Mouse (Mus musculus) gastrocnemius, adult 2 months (tissue): ENCODE data around the gene Tsga10ip. TPM values are rescaled to one million over a fixed set of nuclear protein-coding genes. Genes with fewer than 3 reads are reported as not detected.

ENCODE experiments used
- DNase-seq: peaks from one replicate; pipeline ENCODE4 v3.0.0; 2022
- H3K27ac ChIP-seq: fragments of 200-600 bp; 2 replicates; pipeline ENCODE4 v1.8.1; 2022; ENCODE audit warnings: mild to moderate bottlenecking
- H3K4me3 ChIP-seq: fragments of 200-600 bp; 2 replicates; pipeline ENCODE4 v1.8.1; 2022; ENCODE audit warnings: mild to moderate bottlenecking, moderate library complexity
- CTCF ChIP-seq: fragments of 200-600 bp; IDR thresholded peaks from 2 replicates; pipeline ENCODE4 v1.8.1; 2022; ENCODE audit warnings: antibody characterized with exemption, mild to moderate bottlenecking, moderate library complexity
- intact Hi-C: fragments of 180-260 bp; cut with DNase I; formaldehyde crosslinking; loops from one replicate; pipeline ENCODE4 v1.15.1; 2025
- total RNA-seq, 2 experiments: library from RNA; stranded (reverse); gene quantifications; 2 replicates each; pipeline ENCODE4 v1.2.3; 2021

Tsga10ip gene
- total RNA-seq, 2 experiments from 2014 or later = 1.3 to 2.7 TPM

DNA sequence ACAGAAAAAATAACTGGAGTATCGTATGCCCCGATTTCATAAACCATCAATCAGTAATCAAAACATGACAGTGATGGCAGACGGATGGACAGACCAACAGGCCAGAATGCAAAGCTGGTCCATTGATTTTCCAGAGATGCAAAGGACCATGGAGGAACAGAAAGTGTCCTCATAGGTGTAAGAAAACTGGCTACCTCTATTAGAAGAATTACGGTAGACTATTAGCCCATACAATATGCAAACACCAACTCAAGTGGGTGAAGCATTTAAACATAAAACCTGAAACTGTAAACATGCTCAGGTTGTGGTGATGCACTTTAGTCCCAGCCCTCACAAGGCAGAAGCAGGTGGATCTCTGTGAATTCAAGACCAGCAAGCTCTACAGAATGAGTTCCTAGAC lies 7.0 kb downstream of the Tsga10ip start:
- no peak overlapping the region for H3K27ac ChIP-seq
- no peak overlapping the region for H3K4me3 ChIP-seq
- TF ChIP-seq CTCF = no peak
- intact Hi-C loops = no loop called here
- no peak for DNase-seq

DNA sequence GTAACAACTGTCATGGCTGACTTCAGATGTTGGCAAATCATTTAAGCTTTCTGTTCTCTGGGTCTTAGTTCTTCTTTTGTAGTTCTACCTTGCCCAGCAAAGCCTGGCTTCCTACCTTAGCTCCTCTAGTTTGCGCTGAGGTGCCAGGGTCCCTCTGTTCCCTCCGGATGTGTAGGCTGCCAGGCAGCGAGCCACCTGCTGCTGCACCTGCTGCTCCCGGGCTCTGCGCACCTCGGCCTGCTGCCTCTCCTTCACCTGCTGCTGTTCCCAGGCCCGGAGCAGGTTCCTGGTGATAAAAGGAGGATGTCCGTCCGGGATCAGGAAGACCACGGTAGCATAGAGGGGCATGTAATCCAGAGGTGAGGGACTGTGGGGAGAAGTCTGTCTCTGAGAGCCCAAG lies 8.2 kb downstream of the Tsga10ip start:
- H3K4me3 ChIP-seq = no peak overlapping the region
- TF ChIP-seq CTCF = no peak
- intact Hi-C loops = no loop called here
- H3K27ac ChIP-seq = no peak overlapping the region
- DNase-seq = no peak

DNA sequence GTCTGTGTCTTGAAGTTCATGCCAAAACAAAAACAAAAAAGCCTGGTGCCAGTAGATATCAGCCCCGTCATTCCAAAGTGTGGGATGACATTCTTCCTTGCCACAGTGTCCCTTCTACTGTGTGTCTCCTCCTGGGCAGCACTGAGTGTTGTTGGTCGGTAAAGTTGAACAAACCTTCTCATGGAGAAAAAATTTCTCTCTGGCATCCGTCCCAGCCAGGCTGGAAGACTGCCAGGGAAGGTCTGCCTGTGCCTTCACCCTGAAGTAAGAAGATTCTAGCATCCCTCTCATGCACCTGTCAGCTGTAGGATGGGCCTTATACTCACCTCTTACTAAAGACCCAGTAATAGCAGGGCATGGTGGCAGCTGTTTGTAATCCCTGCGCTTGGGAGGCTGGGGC lies 9.4 kb downstream of the Tsga10ip start:
- intact Hi-C loops = no loop called here
- Histone ChIP-seq H3K4me3 (no peak overlapping the region), H3K27ac (no peak overlapping the region)
- DNase-seq = no peak
- no peak for TF ChIP-seq CTCF

- intact Hi-C loops = no loop called here
- no peak for DNase-seq
- TF ChIP-seq CTCF = no peak
- peak overlapping the region; percentile 94; the same call in 1 of the 2 replicates for H3K27ac ChIP-seq
- peak overlapping the region; percentile 86 for H3K4me3 ChIP-seq
Observed at GRCm38 (mm10) chr19:5390416-5390815, 11.9 kb downstream of the Tsga10ip start.

- no peak for DNase-seq
- H3K27ac ChIP-seq = peak overlapping the region; percentile 94
- no peak for TF ChIP-seq CTCF
- intact Hi-C loops = no loop called here
- peak overlapping the region; percentile 86 for H3K4me3 ChIP-seq
Observed at GRCm38 (mm10) chr19:5389647-5390046, 12.7 kb downstream of the Tsga10ip start.

DNA sequence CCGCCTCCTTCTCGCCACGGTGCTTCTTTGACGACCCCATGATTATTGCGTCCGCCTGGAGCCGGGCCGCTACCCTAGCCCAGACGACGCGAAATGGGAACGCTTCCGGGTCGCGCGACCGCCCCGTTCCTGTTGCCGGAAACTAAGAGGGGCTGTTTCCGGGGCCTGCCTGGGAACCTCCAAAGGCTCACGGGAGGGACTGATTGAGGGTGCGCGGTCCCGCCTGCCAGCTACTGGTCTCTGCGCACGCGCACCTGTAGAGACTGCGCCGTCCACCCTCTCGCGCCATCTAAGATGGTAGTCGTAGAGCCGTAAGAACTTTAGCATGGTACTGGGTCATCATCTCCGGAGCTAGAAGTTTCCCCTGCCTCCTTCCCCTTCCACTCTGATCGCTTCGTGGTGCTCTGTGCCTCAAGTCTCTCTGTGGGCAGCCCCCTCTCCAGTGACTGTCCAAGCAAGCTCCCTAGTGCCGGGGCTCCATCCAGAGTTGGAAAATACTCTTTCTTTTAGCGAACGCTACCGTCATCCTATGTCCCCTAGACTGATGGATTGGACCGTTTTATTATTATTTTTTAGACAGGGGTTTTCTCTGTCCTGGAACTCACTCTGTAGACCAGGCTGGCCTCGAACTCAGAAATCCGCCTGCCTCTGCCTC lies 13.6 kb downstream of the Tsga10ip start, which contains the start of gene Sart1:
Sart1 (minus strand) TSS at position 116 of the 655 bp plus-strand sequence.
- Histone ChIP-seq H3K4me3 (peak within 1 kb of the TSS; percentile 86), H3K27ac (peak within 1 kb of the TSS; percentile 94)
- no peak for TF ChIP-seq CTCF
- DNase-seq = peak; percentile 98
- intact Hi-C loops = loop anchor here (1.0 kb wide), 1 partner anchor 22 kb away; the partner anchor contains the start of gene Eif1ad

GRCm38 (mm10) chr19:5388011-5388441 lies 14.3 kb downstream of the Tsga10ip start:
- intact Hi-C loops = loop anchor here (1.0 kb wide), 1 partner anchor 22 kb away; the partner anchor contains the start of gene Eif1ad
- Histone ChIP-seq H3K4me3 (peak overlapping the region; percentile 86), H3K27ac (peak overlapping the region; percentile 94)
- TF ChIP-seq CTCF = no peak
- DNase-seq = peak; percentile 47

DNA sequence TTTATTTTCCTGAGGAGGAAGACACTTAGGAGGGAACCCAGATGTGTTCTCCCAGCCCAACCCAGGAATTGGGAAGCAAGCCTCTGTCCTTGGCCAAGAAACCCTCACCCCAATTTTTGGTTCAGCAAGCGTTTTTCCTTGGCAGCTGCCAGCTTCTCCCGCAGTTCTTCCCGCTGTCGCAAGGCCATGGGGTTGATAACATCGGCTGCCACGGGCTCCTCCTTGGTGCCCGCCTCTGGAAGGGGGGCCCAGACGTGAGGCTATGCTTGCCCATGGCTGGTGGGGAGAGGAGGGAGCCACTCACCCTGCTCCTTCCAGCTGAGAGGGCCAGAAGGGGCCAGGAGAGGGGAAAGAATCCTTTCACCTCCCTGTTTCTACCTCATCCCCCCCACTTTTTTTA lies 17.6 kb downstream of the Tsga10ip start:
- no peak for TF ChIP-seq CTCF
- DNase-seq = no peak
- intact Hi-C loops = no loop called here
- Histone ChIP-seq H3K27ac (no peak overlapping the region), H3K4me3 (no peak overlapping the region)

GRCm38 (mm10) chr19:5383326-5383725 lies 19.0 kb downstream of the Tsga10ip start:
- H3K4me3 ChIP-seq = no peak overlapping the region
- intact Hi-C loops = no loop called here
- no peak for DNase-seq
- no peak overlapping the region for H3K27ac ChIP-seq
- TF ChIP-seq CTCF = no peak

DNA sequence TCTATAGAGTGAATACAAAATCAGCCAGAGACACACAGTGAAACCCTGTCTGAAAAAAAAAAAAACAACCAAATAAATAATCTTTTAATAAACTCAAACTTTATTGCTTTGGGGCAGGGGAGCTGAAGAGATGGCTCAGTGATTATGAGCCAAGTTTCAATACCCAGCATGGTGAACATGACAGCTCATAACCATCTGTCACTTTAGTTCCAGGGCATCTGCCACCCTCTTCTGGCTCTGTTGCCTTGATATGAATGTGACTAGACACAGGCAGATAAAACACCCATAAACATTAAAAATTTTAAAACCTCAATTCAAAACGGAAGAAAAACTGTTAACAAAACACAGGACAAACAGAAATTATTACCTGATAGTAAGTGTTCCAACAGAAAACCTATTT lies 24.9 kb downstream of the Tsga10ip start:
- no peak overlapping the region for H3K4me3 ChIP-seq
- no peak for TF ChIP-seq CTCF
- DNase-seq = no peak
- no peak overlapping the region for H3K27ac ChIP-seq
- intact Hi-C loops = no loop called here

GRCm38 (mm10) chr19:5374748-5375147 lies 27.6 kb downstream of the Tsga10ip start:
- no peak for DNase-seq
- Histone ChIP-seq H3K27ac (no peak overlapping the region), H3K4me3 (no peak overlapping the region)
- intact Hi-C loops = no loop called here
- TF ChIP-seq CTCF = no peak

GRCm38 (mm10) chr19:5374177-5374576 lies 28.1 kb downstream of the Tsga10ip start:
- Histone ChIP-seq H3K27ac (no peak overlapping the region), H3K4me3 (no peak overlapping the region)
- intact Hi-C loops = no loop called here
- no peak for DNase-seq
- no peak for TF ChIP-seq CTCF

DNA sequence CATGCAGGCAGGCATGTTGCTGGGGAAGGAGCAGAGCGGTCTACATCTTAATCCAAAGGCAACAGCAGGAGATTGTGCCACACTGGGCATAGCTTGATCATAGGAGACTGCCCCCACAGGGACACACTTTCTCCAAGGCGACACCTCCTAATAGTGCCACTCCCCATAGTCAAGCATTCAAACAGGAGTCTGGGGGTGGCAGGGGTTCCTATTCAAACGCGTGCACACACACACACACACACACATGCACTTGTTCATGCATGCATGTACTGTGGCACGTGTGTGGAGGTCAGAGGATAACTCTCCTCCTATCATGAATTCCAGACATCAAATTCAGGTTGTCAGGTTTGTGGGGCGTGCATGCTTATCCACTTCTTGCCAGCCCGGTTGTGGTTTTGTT lies 29.6 kb downstream of the Tsga10ip start:
- intact Hi-C loops = no loop called here
- no peak overlapping the region for H3K27ac ChIP-seq
- H3K4me3 ChIP-seq = no peak overlapping the region
- no peak for TF ChIP-seq CTCF
- DNase-seq = no peak

GRCm38 (mm10) chr19:5370932-5371331 lies 31.4 kb downstream of the Tsga10ip start:
- no peak overlapping the region for H3K27ac ChIP-seq
- H3K4me3 ChIP-seq = no peak overlapping the region
- intact Hi-C loops = no loop called here
- no peak for TF ChIP-seq CTCF
- no peak for DNase-seq
